ENCODE assay signal across 8 mouse cellular contexts in genomic region chr16:4963797-4964709, GRCm38 (mm10). TPM values are rescaled to one million over a fixed set of nuclear protein-coding genes. Genes with fewer than 3 reads are reported as not detected.
DNase-seq lines count a peak whose midpoint lies in the region; ATAC-seq lines count a peak whose summit lies in the region.

TSS of gene Anks3 (minus strand) at chr16:4964205.

- WGBS in hindbrain, embryonic 15.5 days = under 1% methylated on average over 73 of the region's 76 CpGs

- peak within 1 kb of the TSS; percentile 67 for H3K4me3 ChIP-seq in hindbrain, embryonic 15.5 days

- H3K9me3 ChIP-seq in hindbrain, embryonic 15.5 days = no peaks in the 10 kb centered on the region

- no peaks in the 10 kb centered on the region for H3K27me3 ChIP-seq in hindbrain, embryonic 15.5 days

- peaks cover 13% of the 10 kb centered on the region; the same call in 1 of the 2 replicates for H3K36me3 ChIP-seq in hindbrain, embryonic 15.5 days

- peak within 1 kb of the TSS; percentile 93 for H3K4me2 ChIP-seq in hindbrain, embryonic 15.5 days

- peak; percentile 99 for ATAC-seq in hindbrain, embryonic 15.5 days (ENCODE audit: low FRiP score, low read depth)

- H3K4me1 ChIP-seq in hindbrain, embryonic 15.5 days (replicated peaks) = peaks cover 27% of the 10 kb centered on the region

- peak within 1 kb of the TSS; percentile 77 for H3K9ac ChIP-seq in hindbrain, embryonic 15.5 days

- peak within 1 kb of the TSS; percentile 90 for H3K27ac ChIP-seq in hindbrain, embryonic 15.5 days (replicated peaks)

- DNase-seq in R1 (ENCODE audit: low read depth, low spot score) = peak; percentile 96
- peak; percentile 99 for DNase-seq in cerebellum, postnatal 25 days
- DNase-seq in frontal cortex, postnatal 36 days (ENCODE audit: low spot score in 2 of 2) = peak; percentile 99 to 100
- DNase-seq in left cerebral cortex, adult 11 months (ENCODE audit: low spot score) = peak; percentile 99
- peak; percentile 97 to 100 for DNase-seq in lung, postnatal 4 days
- DNase-seq in retina, postnatal 7 days (ENCODE audit: low read depth, low spot score) = peak; percentile 89
- DNase-seq in urinary bladder, adult 2 months (ENCODE audit: low spot score) = peak; percentile 92

RNA-seq across cellular contexts. Expression of gene Anks3, which starts in this region (rescaled TPM):
- polyA plus RNA-seq in hindbrain, embryonic 15.5 days (2015; fragmentation: Nextera tagmentation; extraction: Ambion mirVana) = 71.4 and 71.9 TPM in 2 replicates
- polyA plus RNA-seq in urinary bladder, adult 2 months (2012; rRNA removed) = 56.9 and 77.5 TPM in 2 replicates

Comparison
In these comparisons a context has a peak if more than half of its experiments do, and no peak if none do; other contexts are left out.
1. Peak in every context shown above with its lines: DNase-seq, ATAC-seq, H3K4me3 ChIP-seq and H3K27ac ChIP-seq.